Mouse (Mus musculus): ENCODE measurements around the gene Sox9.

The Sox9 gene

GRCm38 (mm10) chr11:112781994-112782356 lies at the start of gene Sox9:
Sox9 (plus strand) TSS chr11:112782224.
- no peak for DNase-seq (ENCODE audit: low read depth, low spot score)

GRCm38 (mm10) chr11:112732401-112732800 lies 49.6 kb upstream of the Sox9 start:
- DNase-seq (ENCODE audit: low read depth, low spot score): no peak

- no peak for DNase-seq (ENCODE audit: low read depth, low spot score)
These were observed 45.0 kb upstream of the Sox9 start for GRCm38 (mm10) chr11:112737071-112737470.

GRCm38 (mm10) chr11:112739681-112740080 lies 42.3 kb upstream of the Sox9 start:
- DNase-seq (ENCODE audit: low read depth, low spot score): no peak

- no peak for DNase-seq (ENCODE audit: low read depth, low spot score)
These were observed 25.5 kb upstream of the Sox9 start for GRCm38 (mm10) chr11:112756516-112756915.

- no peak for DNase-seq (ENCODE audit: low read depth, low spot score)
These were observed 24.0 kb upstream of the Sox9 start for GRCm38 (mm10) chr11:112758056-112758455.

GRCm38 (mm10) chr11:112766956-112767355 lies 15.1 kb upstream of the Sox9 start:
- no peak for DNase-seq (ENCODE audit: low read depth, low spot score)

- DNase-seq (ENCODE audit: low read depth, low spot score): no peak
These were observed 14.4 kb upstream of the Sox9 start for GRCm38 (mm10) chr11:112767531-112768041.

GRCm38 (mm10) chr11:112772791-112773355 lies 9.2 kb upstream of the Sox9 start:
- no peak for DNase-seq (ENCODE audit: low read depth, low spot score)

- no peak for DNase-seq (ENCODE audit: low read depth, low spot score)
These were observed 2.3 kb upstream of the Sox9 start for GRCm38 (mm10) chr11:112779762-112780161.

GRCm38 (mm10) chr11:112780394-112780920 lies 1.6 kb upstream of the Sox9 start:
- DNase-seq (ENCODE audit: low read depth, low spot score): no peak

- DNase-seq (ENCODE audit: low read depth, low spot score): no peak
These were observed 751 bp upstream of the Sox9 start for GRCm38 (mm10) chr11:112781035-112781911.

GRCm38 (mm10) chr11:112782357-112783121 lies 515 bp downstream of the Sox9 start:
- no peak for DNase-seq (ENCODE audit: low read depth, low spot score)

GRCm38 (mm10) chr11:112783401-112784346 lies 1.6 kb downstream of the Sox9 start:
- no peak for DNase-seq (ENCODE audit: low read depth, low spot score)

- no peak for DNase-seq (ENCODE audit: low read depth, low spot score)
These were observed 2.4 kb downstream of the Sox9 start for GRCm38 (mm10) chr11:112784347-112784902.

- DNase-seq (ENCODE audit: low read depth, low spot score): no peak
These were observed 2.9 kb downstream of the Sox9 start for GRCm38 (mm10) chr11:112784903-112785381.

- no peak for DNase-seq (ENCODE audit: low read depth, low spot score)
These were observed 3.6 kb downstream of the Sox9 start for GRCm38 (mm10) chr11:112785581-112785980.

GRCm38 (mm10) chr11:112786427-112786826 lies 4.4 kb downstream of the Sox9 start:
- no peak for DNase-seq (ENCODE audit: low read depth, low spot score)

- no peak for DNase-seq (ENCODE audit: low read depth, low spot score)
These were observed 6.3 kb downstream of the Sox9 start for GRCm38 (mm10) chr11:112788296-112788695.

GRCm38 (mm10) chr11:112796379-112796778 lies 14.4 kb downstream of the Sox9 start:
- no peak for DNase-seq (ENCODE audit: low read depth, low spot score)

All from c-Kit-negative CD71-positive TER-119-positive erythroid progenitor cells, embryonic 14.5 days (primary cell).